Mouse (Mus musculus): Measurements from ENCODE around the gene Glt8d2. TPM values are rescaled to one million over a fixed set of nuclear protein-coding genes. Genes with fewer than 3 reads are reported as not detected.
"Not testable (repeated sequence)": the region's sequence is repeated elsewhere in the genome, so short reads cannot be mapped to it uniquely, and the experiment has no call there.

The Glt8d2 gene
- polyA plus RNA-seq, 1 experiment: not detected

GRCm38 (mm10) chr10:82639032-82639698 is 51.3 kb downstream of the Glt8d2 start:
- H3K4me1 ChIP-seq (ENCODE audit: control insufficient read depth, insufficient read depth, low read length): no peaks in the 10 kb centered on the region
- H3K4me3 ChIP-seq (replicated peaks; ENCODE audit: control insufficient read depth, low read depth, low read length): no peak overlapping the region
- no peak for TF ChIP-seq CTCF (IDR thresholded peaks at IDR 0.05; ENCODE audit: control insufficient read depth, insufficient read depth, low read length)
- no peak for TF ChIP-seq POLR2A (IDR thresholded peaks at IDR 0.05; ENCODE audit: borderline replicate concordance, control insufficient read depth, low read depth, low read length)
- H3K27ac ChIP-seq (ENCODE audit: control insufficient read depth, insufficient read depth, low read depth, low read length, poor library complexity): no peak overlapping the region
- WGBS: 85% methylated on average over 8 of the region's 8 CpGs

DNA sequence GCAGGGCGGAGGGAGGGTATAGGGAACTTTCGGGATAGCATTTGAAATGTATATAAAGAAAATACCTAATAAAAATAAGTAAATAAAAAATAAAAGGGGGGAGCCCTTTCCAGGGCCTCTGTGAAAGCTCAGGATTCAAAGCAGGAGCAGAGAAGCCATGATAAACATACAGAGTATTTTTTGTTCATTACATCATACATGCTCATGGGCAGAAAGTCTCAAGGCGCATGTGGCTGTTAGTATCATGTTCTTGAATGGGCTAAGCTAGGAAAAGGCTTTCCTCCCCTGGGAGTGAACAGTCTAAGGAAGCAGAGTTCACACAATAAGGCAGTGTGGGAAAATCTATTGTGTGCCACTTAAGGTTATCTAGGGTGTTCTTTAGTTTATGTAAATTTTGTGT is 54.1 kb downstream of the Glt8d2 start:
- Histone ChIP-seq H3K27ac (ENCODE audit: control insufficient read depth, insufficient read depth, low read depth, low read length, poor library complexity) (no peak overlapping the region), H3K4me1 (ENCODE audit: control insufficient read depth, insufficient read depth, low read length) (no peaks in the 10 kb centered on the region), H3K4me3 (replicated peaks; ENCODE audit: control insufficient read depth, low read depth, low read length) (no peak overlapping the region)
- TF ChIP-seq CTCF (IDR thresholded peaks at IDR 0.05; ENCODE audit: control insufficient read depth, insufficient read depth, low read length): no peak
- TF ChIP-seq POLR2A (IDR thresholded peaks at IDR 0.05; ENCODE audit: borderline replicate concordance, control insufficient read depth, low read depth, low read length): no peak
- 86% methylated on average over 3 of the region's 3 CpGs for WGBS

GRCm38 (mm10) chr10:82634348-82634747 is 56.1 kb downstream of the Glt8d2 start:
- Histone ChIP-seq H3K27ac (ENCODE audit: control insufficient read depth, insufficient read depth, low read depth, low read length, poor library complexity) (no peak overlapping the region), H3K4me1 (ENCODE audit: control insufficient read depth, insufficient read depth, low read length) (peaks cover 1% of the 10 kb centered on the region; the same call in 1 of the 2 replicates), H3K4me3 (replicated peaks; ENCODE audit: control insufficient read depth, low read depth, low read length) (no peak overlapping the region)
- 98% methylated on average over 7 of the region's 7 CpGs for WGBS
- TF ChIP-seq CTCF (IDR thresholded peaks at IDR 0.05; ENCODE audit: control insufficient read depth, insufficient read depth, low read length) (no peak), POLR2A (IDR thresholded peaks at IDR 0.05; ENCODE audit: borderline replicate concordance, control insufficient read depth, low read depth, low read length) (no peak)

DNA sequence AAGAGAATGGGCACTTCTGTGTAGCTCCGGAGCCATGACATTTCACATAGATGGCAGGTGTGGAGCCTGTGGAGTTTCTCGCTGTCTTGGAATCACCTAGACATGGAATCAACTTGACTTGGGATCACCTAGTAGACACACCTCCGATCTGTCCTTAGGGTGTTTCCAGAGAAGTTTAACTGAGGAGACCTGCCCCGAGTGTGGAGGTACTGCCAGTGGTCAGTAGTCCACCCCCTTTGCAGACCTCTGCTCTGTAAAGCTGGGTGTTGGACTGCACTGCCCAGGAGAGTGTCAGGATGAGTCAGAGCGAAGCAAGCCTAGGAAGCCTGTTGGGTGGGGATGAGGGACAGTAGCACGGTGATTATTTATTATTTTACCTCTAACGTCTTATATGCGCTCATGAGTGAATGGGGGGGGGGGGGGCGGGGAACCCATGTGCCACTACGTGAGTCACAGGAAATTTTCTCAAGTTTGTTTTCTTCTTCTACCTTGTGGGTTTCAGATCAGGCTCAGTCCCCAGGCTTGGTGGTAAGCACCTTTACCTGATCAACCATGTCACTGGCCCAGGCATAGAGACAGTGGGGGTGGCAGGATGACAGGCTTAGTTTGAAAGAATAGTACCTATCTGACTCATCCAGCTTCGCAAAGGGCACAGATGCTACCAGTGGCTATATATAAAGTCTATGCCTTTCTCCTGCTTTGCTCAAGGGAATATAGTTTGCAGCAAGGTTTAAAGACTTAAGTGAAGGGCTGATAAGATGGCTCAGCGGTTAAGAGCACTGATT is 57.8 kb downstream of the Glt8d2 start:
- WGBS: 88% methylated on average over 12 of the region's 12 CpGs
- Histone ChIP-seq H3K4me1 (ENCODE audit: control insufficient read depth, insufficient read depth, low read length) (peaks cover 1% of the 10 kb centered on the region; the same call in 1 of the 2 replicates), H3K27ac (ENCODE audit: control insufficient read depth, insufficient read depth, low read depth, low read length, poor library complexity) (no peak overlapping the region), H3K4me3 (replicated peaks; ENCODE audit: control insufficient read depth, low read depth, low read length) (no peak overlapping the region)
- no peak for TF ChIP-seq CTCF (IDR thresholded peaks at IDR 0.05; ENCODE audit: control insufficient read depth, insufficient read depth, low read length)
- TF ChIP-seq POLR2A (IDR thresholded peaks at IDR 0.05; ENCODE audit: borderline replicate concordance, control insufficient read depth, low read depth, low read length): no peak

- no peak for TF ChIP-seq POLR2A (IDR thresholded peaks at IDR 0.05; ENCODE audit: borderline replicate concordance, control insufficient read depth, low read depth, low read length)
- TF ChIP-seq CTCF (IDR thresholded peaks at IDR 0.05; ENCODE audit: control insufficient read depth, insufficient read depth, low read length): no peak
- Histone ChIP-seq H3K4me1 (ENCODE audit: control insufficient read depth, insufficient read depth, low read length) (peaks cover 1% of the 10 kb centered on the region; the same call in 1 of the 2 replicates), H3K27ac (ENCODE audit: control insufficient read depth, insufficient read depth, low read depth, low read length, poor library complexity) (no peak overlapping the region), H3K4me3 (replicated peaks; ENCODE audit: control insufficient read depth, low read depth, low read length) (no peak overlapping the region)
- 81% methylated on average over 7 of the region's 7 CpGs for WGBS
Measured at GRCm38 (mm10) chr10:82631133-82631532, 59.3 kb downstream of the Glt8d2 start.

- Histone ChIP-seq H3K4me3 (replicated peaks; ENCODE audit: control insufficient read depth, low read depth, low read length) (peak overlapping the region; percentile 99), H3K4me1 (ENCODE audit: control insufficient read depth, insufficient read depth, low read length) (peaks cover 1% of the 10 kb centered on the region; the same call in 1 of the 2 replicates), H3K27ac (ENCODE audit: control insufficient read depth, insufficient read depth, low read depth, low read length, poor library complexity) (no peak overlapping the region)
- 30% methylated on average over 7 of the region's 7 CpGs for WGBS
- TF ChIP-seq POLR2A (IDR thresholded peaks at IDR 0.05; ENCODE audit: borderline replicate concordance, control insufficient read depth, low read depth, low read length): no peak
Measured at GRCm38 (mm10) chr10:82630497-82630896, 60.0 kb downstream of the Glt8d2 start.

GRCm38 (mm10) chr10:82629586-82630255 is 60.7 kb downstream of the Glt8d2 start, which contains the start of gene Tdg:
TSS of gene Tdg (plus strand) at chr10:82629828.
- Histone ChIP-seq H3K4me3 (replicated peaks; ENCODE audit: control insufficient read depth, low read depth, low read length) (peak within 1 kb of the TSS; percentile 99), H3K27ac (ENCODE audit: control insufficient read depth, insufficient read depth, low read depth, low read length, poor library complexity) (peak within 1 kb of the TSS; percentile 92)
- TF ChIP-seq POLR2A (IDR thresholded peaks at IDR 0.05; ENCODE audit: borderline replicate concordance, control insufficient read depth, low read depth, low read length): peak; percentile 53; the same call in 1 of the 2 replicates
- not testable (repeated sequence) for H3K4me1 ChIP-seq (ENCODE audit: control insufficient read depth, insufficient read depth, low read length)
- WGBS: under 1% methylated on average over 77 of the region's 78 CpGs

DNA sequence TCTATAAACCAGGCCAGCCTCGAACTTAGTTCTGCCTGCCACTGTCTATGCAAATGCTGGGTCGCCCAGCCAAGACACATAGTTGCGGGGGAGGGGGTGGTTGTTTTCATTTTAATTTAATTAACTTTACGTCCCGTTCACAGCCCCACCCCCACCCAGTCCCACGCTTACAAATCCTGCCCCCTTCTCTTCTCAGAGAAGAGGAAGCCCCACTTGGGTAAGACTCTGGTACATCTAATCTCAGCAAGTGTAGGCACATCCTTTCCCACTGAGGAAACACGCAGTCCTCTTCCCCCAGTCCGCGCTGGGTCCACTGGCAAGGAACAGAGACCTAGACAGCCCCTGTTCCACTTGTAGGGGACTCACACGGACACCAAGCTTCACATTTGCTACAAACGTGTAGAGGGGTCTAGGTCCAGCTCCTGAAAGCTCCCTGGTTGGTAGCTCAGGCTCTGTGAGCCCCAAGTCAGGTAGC is 61.3 kb downstream of the Glt8d2 start:
- no peak for TF ChIP-seq CTCF (IDR thresholded peaks at IDR 0.05; ENCODE audit: control insufficient read depth, insufficient read depth, low read length)
- no peak for TF ChIP-seq POLR2A (IDR thresholded peaks at IDR 0.05; ENCODE audit: borderline replicate concordance, control insufficient read depth, low read depth, low read length)
- WGBS: 9% methylated on average over 11 of the region's 11 CpGs
- Histone ChIP-seq H3K4me3 (replicated peaks; ENCODE audit: control insufficient read depth, low read depth, low read length) (peak overlapping the region; percentile 58), H3K4me1 (ENCODE audit: control insufficient read depth, insufficient read depth, low read length) (peaks cover 1% of the 10 kb centered on the region; the same call in 1 of the 2 replicates), H3K27ac (ENCODE audit: control insufficient read depth, insufficient read depth, low read depth, low read length, poor library complexity) (peak overlapping the region; percentile 88)

GRCm38 (mm10) chr10:82623553-82623932 is 66.9 kb downstream of the Glt8d2 start:
- not testable (repeated sequence) for H3K4me1 ChIP-seq (ENCODE audit: control insufficient read depth, insufficient read depth, low read length); H3K4me3 ChIP-seq (replicated peaks; ENCODE audit: control insufficient read depth, low read depth, low read length); H3K27ac ChIP-seq (ENCODE audit: control insufficient read depth, insufficient read depth, low read depth, low read length, poor library complexity)
- 16% methylated on average over 2 of the region's 2 CpGs for WGBS

Measured in bone marrow, adult 2 months (tissue).